Mouse (Mus musculus): ENCODE measurements around the gene Fa2h. TPM values are rescaled to one million over a fixed set of nuclear protein-coding genes. Genes with fewer than 3 reads are reported as not detected.

Gene Fa2h
- polyA plus RNA-seq, 1 experiment, result 0.54 TPM

GRCm38 (mm10) chr8:111417222-111417621, 23.6 kb upstream of the Fa2h start:
- Histone ChIP-seq H3K36me3 (ENCODE audit: control insufficient read depth, insufficient read depth) (no peaks in the 10 kb centered on the region), H3ac (ENCODE audit: control insufficient read depth, insufficient read length) (no peak overlapping the region), H3K79me2 (ENCODE audit: control insufficient read depth, insufficient read depth) (no peaks in the 10 kb centered on the region), H3K27me3 (ENCODE audit: control insufficient read depth, insufficient read depth, insufficient read length) (no peaks in the 10 kb centered on the region), H3K4me2 (ENCODE audit: low read depth) (no peak overlapping the region), H3K4me3 (no peak overlapping the region)
- no peak for TF ChIP-seq REST (IDR thresholded peaks at IDR 0.05; ENCODE audit: insufficient read depth, insufficient read length)
- no peak for TF ChIP-seq POLR2AphosphoS2 (IDR thresholded peaks at IDR 0.05; ENCODE audit: insufficient read length, low read depth)
- TF ChIP-seq CEBPB (IDR thresholded peaks at IDR 0.05; ENCODE audit: insufficient read depth, poor library complexity, severe bottlenecking), result no peak
- TF ChIP-seq MAX (IDR thresholded peaks at IDR 0.05; ENCODE audit: low read depth), result no peak
- no peak for TF ChIP-seq TCF12 (IDR thresholded peaks at IDR 0.05; ENCODE audit: insufficient read depth, poor library complexity, severe bottlenecking)
- TF ChIP-seq TCF3 (IDR thresholded peaks at IDR 0.05; ENCODE audit: insufficient read length, low read depth), result no peak
- no peak for TF ChIP-seq E2F4 (IDR thresholded peaks at IDR 0.05; ENCODE audit: insufficient read depth)
- TF ChIP-seq MYOG (IDR thresholded peaks at IDR 0.05; ENCODE audit: control insufficient read depth in 1 of 3, insufficient read depth in 1 of 3, insufficient read length in 2 of 3, low read depth in 2 of 3), result no peak
- no peak for TF ChIP-seq MYOD1 (IDR thresholded peaks at IDR 0.05; ENCODE audit: control insufficient read depth in 1 of 3, insufficient read length in 2 of 3, low read depth in 2 of 3)
- TF ChIP-seq POLR2A (IDR thresholded peaks at IDR 0.05; ENCODE audit: insufficient read length, low read depth), result no peak
- TF ChIP-seq USF1 (IDR thresholded peaks at IDR 0.05; ENCODE audit: low read depth), result no peak

- TF ChIP-seq MAX (IDR thresholded peaks at IDR 0.05; ENCODE audit: low read depth) (no peak), SRF (IDR thresholded peaks at IDR 0.05; ENCODE audit: control insufficient read depth, insufficient read length, low read depth) (no peak), REST (IDR thresholded peaks at IDR 0.05; ENCODE audit: insufficient read depth, insufficient read length) (no peak), MYOD1 (IDR thresholded peaks at IDR 0.05; ENCODE audit: control insufficient read depth in 1 of 3, insufficient read length in 2 of 3, low read depth in 2 of 3) (no peak), TCF3 (IDR thresholded peaks at IDR 0.05; ENCODE audit: insufficient read length, low read depth) (no peak), POLR2AphosphoS2 (IDR thresholded peaks at IDR 0.05; ENCODE audit: insufficient read length, low read depth) (no peak)
- H3K79me2 ChIP-seq (ENCODE audit: control insufficient read depth, insufficient read depth), result no peaks in the 10 kb centered on the region
- no peaks in the 10 kb centered on the region for H3K36me3 ChIP-seq (ENCODE audit: control insufficient read depth, insufficient read depth)
- H3ac ChIP-seq (ENCODE audit: control insufficient read depth, insufficient read length), result no peak overlapping the region
- H3K4me3 ChIP-seq, result no peak overlapping the region
- H3K4me2 ChIP-seq (ENCODE audit: low read depth), result no peak overlapping the region
- H3K27me3 ChIP-seq (ENCODE audit: control insufficient read depth, insufficient read depth, insufficient read length), result no peaks in the 10 kb centered on the region
Observed at GRCm38 (mm10) chr8:111403391-111403790, 9.8 kb upstream of the Fa2h start.

GRCm38 (mm10) chr8:111391268-111391667, 2.4 kb downstream of the Fa2h start:
- Histone ChIP-seq H3K4me3 (no peak overlapping the region), H3K27me3 (ENCODE audit: control insufficient read depth, insufficient read depth, insufficient read length) (peaks cover 23% of the 10 kb centered on the region), H3ac (ENCODE audit: control insufficient read depth, insufficient read length) (no peak overlapping the region), H3K36me3 (ENCODE audit: control insufficient read depth, insufficient read depth) (no peaks in the 10 kb centered on the region), H3K4me2 (ENCODE audit: low read depth) (no peak overlapping the region), H3K79me2 (ENCODE audit: control insufficient read depth, insufficient read depth) (no peaks in the 10 kb centered on the region)
- TF ChIP-seq REST (IDR thresholded peaks at IDR 0.05; ENCODE audit: insufficient read depth, insufficient read length), result no peak
- TF ChIP-seq POLR2AphosphoS2 (IDR thresholded peaks at IDR 0.05; ENCODE audit: insufficient read length, low read depth), result no peak
- no peak for TF ChIP-seq SRF (IDR thresholded peaks at IDR 0.05; ENCODE audit: control insufficient read depth, insufficient read length, low read depth)
- no peak for TF ChIP-seq MYOG (IDR thresholded peaks at IDR 0.05; ENCODE audit: control insufficient read depth in 1 of 3, insufficient read depth in 1 of 3, insufficient read length in 2 of 3, low read depth in 2 of 3)
- no peak for TF ChIP-seq POLR2A (IDR thresholded peaks at IDR 0.05; ENCODE audit: insufficient read length, low read depth)
- no peak for TF ChIP-seq TCF3 (IDR thresholded peaks at IDR 0.05; ENCODE audit: insufficient read length, low read depth)
- TF ChIP-seq USF1 (IDR thresholded peaks at IDR 0.05; ENCODE audit: low read depth), result no peak
- no peak for TF ChIP-seq CEBPB (IDR thresholded peaks at IDR 0.05; ENCODE audit: insufficient read depth, poor library complexity, severe bottlenecking)
- no peak for TF ChIP-seq TCF12 (IDR thresholded peaks at IDR 0.05; ENCODE audit: insufficient read depth, poor library complexity, severe bottlenecking)
- TF ChIP-seq E2F4 (IDR thresholded peaks at IDR 0.05; ENCODE audit: insufficient read depth), result no peak
- TF ChIP-seq MAX (IDR thresholded peaks at IDR 0.05; ENCODE audit: low read depth), result no peak
- no peak for TF ChIP-seq MYOD1 (IDR thresholded peaks at IDR 0.05; ENCODE audit: control insufficient read depth in 1 of 3, insufficient read length in 2 of 3, low read depth in 2 of 3)

- no peak for TF ChIP-seq CEBPB (IDR thresholded peaks at IDR 0.05; ENCODE audit: insufficient read depth, poor library complexity, severe bottlenecking)
- TF ChIP-seq TCF3 (IDR thresholded peaks at IDR 0.05; ENCODE audit: insufficient read length, low read depth), result no peak
- TF ChIP-seq SRF (IDR thresholded peaks at IDR 0.05; ENCODE audit: control insufficient read depth, insufficient read length, low read depth), result no peak
- TF ChIP-seq REST (IDR thresholded peaks at IDR 0.05; ENCODE audit: insufficient read depth, insufficient read length), result no peak
- no peak for TF ChIP-seq POLR2AphosphoS2 (IDR thresholded peaks at IDR 0.05; ENCODE audit: insufficient read length, low read depth)
- TF ChIP-seq TCF12 (IDR thresholded peaks at IDR 0.05; ENCODE audit: insufficient read depth, poor library complexity, severe bottlenecking), result no peak
- no peak for TF ChIP-seq POLR2A (IDR thresholded peaks at IDR 0.05; ENCODE audit: insufficient read length, low read depth)
- TF ChIP-seq MYOG (IDR thresholded peaks at IDR 0.05; ENCODE audit: control insufficient read depth in 1 of 3, insufficient read depth in 1 of 3, insufficient read length in 2 of 3, low read depth in 2 of 3), result no peak
- no peak for TF ChIP-seq E2F4 (IDR thresholded peaks at IDR 0.05; ENCODE audit: insufficient read depth)
- TF ChIP-seq MAX (IDR thresholded peaks at IDR 0.05; ENCODE audit: low read depth), result no peak
- no peak for TF ChIP-seq USF1 (IDR thresholded peaks at IDR 0.05; ENCODE audit: low read depth)
- no peak for TF ChIP-seq MYOD1 (IDR thresholded peaks at IDR 0.05; ENCODE audit: control insufficient read depth in 1 of 3, insufficient read length in 2 of 3, low read depth in 2 of 3)
- no peak overlapping the region for H3ac ChIP-seq (ENCODE audit: control insufficient read depth, insufficient read length)
- no peak overlapping the region for H3K4me2 ChIP-seq (ENCODE audit: low read depth)
- peaks cover 19% of the 10 kb centered on the region for H3K27me3 ChIP-seq (ENCODE audit: control insufficient read depth, insufficient read depth, insufficient read length)
- H3K79me2 ChIP-seq (ENCODE audit: control insufficient read depth, insufficient read depth), result no peaks in the 10 kb centered on the region
- H3K36me3 ChIP-seq (ENCODE audit: control insufficient read depth, insufficient read depth), result no peaks in the 10 kb centered on the region
- H3K4me3 ChIP-seq, result no peak overlapping the region
Observed at GRCm38 (mm10) chr8:111390837-111391236, 2.8 kb downstream of the Fa2h start.

- TF ChIP-seq CEBPB (IDR thresholded peaks at IDR 0.05; ENCODE audit: insufficient read depth, poor library complexity, severe bottlenecking) (peak; percentile 96), POLR2A (IDR thresholded peaks at IDR 0.05; ENCODE audit: insufficient read length, low read depth) (no peak), MAX (IDR thresholded peaks at IDR 0.05; ENCODE audit: low read depth) (no peak), MYOD1 (IDR thresholded peaks at IDR 0.05; ENCODE audit: control insufficient read depth in 1 of 3, insufficient read length in 2 of 3, low read depth in 2 of 3) (no peak)
- peak overlapping the region; percentile 57 for H3K4me2 ChIP-seq (ENCODE audit: low read depth)
- no peaks in the 10 kb centered on the region for H3K36me3 ChIP-seq (ENCODE audit: control insufficient read depth, insufficient read depth)
- H3ac ChIP-seq (ENCODE audit: control insufficient read depth, insufficient read length), result no peak overlapping the region
- peaks cover 17% of the 10 kb centered on the region for H3K27me3 ChIP-seq (ENCODE audit: control insufficient read depth, insufficient read depth, insufficient read length)
- no peak overlapping the region for H3K4me3 ChIP-seq
- H3K79me2 ChIP-seq (ENCODE audit: control insufficient read depth, insufficient read depth), result no peaks in the 10 kb centered on the region
Observed at GRCm38 (mm10) chr8:111389581-111389980, 4.0 kb downstream of the Fa2h start.

Measured in myocyte (in vitro differentiated cells).